Mouse (Mus musculus): ENCODE measurements around the gene A930002H24Rik. TPM values are rescaled to one million over a fixed set of nuclear protein-coding genes. Genes with fewer than 3 reads are reported as not detected.
"Not testable (repeated sequence)": the region's sequence is repeated elsewhere in the genome, so short reads cannot be mapped to it uniquely, and the experiment has no call there.

A930002H24Rik gene
- total RNA-seq (2015; ENCODE audit: low replicate concordance), result not detected in 2 replicates
- not detected in 2 replicates for total RNA-seq (2017; ENCODE audit: low replicate concordance)

- ATAC-seq (replicated peaks; ENCODE audit: low FRiP score, poor library complexity, severe bottlenecking), result peak; percentile 100
These were observed at the start of gene A930002H24Rik for GRCm38 (mm10) chr17:63863647-63864149. Gene A930002H24Rik (minus strand): TSS chr17:63863791.

GRCm38 (mm10) chr17:63909297-63909696 lies 45.7 kb upstream of the A930002H24Rik start:
- no peak for ATAC-seq (replicated peaks; ENCODE audit: low FRiP score, poor library complexity, severe bottlenecking)

GRCm38 (mm10) chr17:63897050-63897449 lies 33.5 kb upstream of the A930002H24Rik start:
- no peak for ATAC-seq (replicated peaks; ENCODE audit: low FRiP score, poor library complexity, severe bottlenecking)

GRCm38 (mm10) chr17:63895829-63896228 lies 32.2 kb upstream of the A930002H24Rik start:
- ATAC-seq (replicated peaks; ENCODE audit: low FRiP score, poor library complexity, severe bottlenecking), result no peak

- ATAC-seq (replicated peaks; ENCODE audit: low FRiP score, poor library complexity, severe bottlenecking), result no peak
These were observed 27.0 kb upstream of the A930002H24Rik start for GRCm38 (mm10) chr17:63890611-63891010.

- no peak for ATAC-seq (replicated peaks; ENCODE audit: low FRiP score, poor library complexity, severe bottlenecking)
These were observed 23.4 kb upstream of the A930002H24Rik start for GRCm38 (mm10) chr17:63886988-63887387.

GRCm38 (mm10) chr17:63880009-63880408 lies 16.4 kb upstream of the A930002H24Rik start:
- ATAC-seq (replicated peaks; ENCODE audit: low FRiP score, poor library complexity, severe bottlenecking), result no peak

- no peak for ATAC-seq (replicated peaks; ENCODE audit: low FRiP score, poor library complexity, severe bottlenecking)
These were observed 15.3 kb upstream of the A930002H24Rik start for GRCm38 (mm10) chr17:63878889-63879288.

GRCm38 (mm10) chr17:63871773-63872172 lies 8.2 kb upstream of the A930002H24Rik start:
- ATAC-seq (replicated peaks; ENCODE audit: low FRiP score, poor library complexity, severe bottlenecking), result no peak

- no peak for ATAC-seq (replicated peaks; ENCODE audit: low FRiP score, poor library complexity, severe bottlenecking)
These were observed 580 bp upstream of the A930002H24Rik start for GRCm38 (mm10) chr17:63864171-63864571.

GRCm38 (mm10) chr17:63863012-63863630 lies 470 bp downstream of the A930002H24Rik start, which contains the start of gene Fer:
Gene Fer (plus strand): TSS chr17:63863062.
- ATAC-seq (replicated peaks; ENCODE audit: low FRiP score, poor library complexity, severe bottlenecking), result peak; percentile 42

- ATAC-seq (replicated peaks; ENCODE audit: low FRiP score, poor library complexity, severe bottlenecking), result no peak
These were observed 1.2 kb downstream of the A930002H24Rik start for GRCm38 (mm10) chr17:63862399-63862798.

GRCm38 (mm10) chr17:63860988-63861387 lies 2.6 kb downstream of the A930002H24Rik start:
- ATAC-seq (replicated peaks; ENCODE audit: low FRiP score, poor library complexity, severe bottlenecking), result no peak

- ATAC-seq (replicated peaks; ENCODE audit: low FRiP score, poor library complexity, severe bottlenecking), result no peak
These were observed 6.5 kb downstream of the A930002H24Rik start for GRCm38 (mm10) chr17:63857023-63857544.

GRCm38 (mm10) chr17:63850016-63850415 lies 13.6 kb downstream of the A930002H24Rik start:
- no peak for ATAC-seq (replicated peaks; ENCODE audit: low FRiP score, poor library complexity, severe bottlenecking)

- ATAC-seq (replicated peaks; ENCODE audit: low FRiP score, poor library complexity, severe bottlenecking), result peak; percentile 87
These were observed 14.0 kb downstream of the A930002H24Rik start for GRCm38 (mm10) chr17:63849566-63849965.

- no peak for ATAC-seq (replicated peaks; ENCODE audit: low FRiP score, poor library complexity, severe bottlenecking)
These were observed 14.4 kb downstream of the A930002H24Rik start for GRCm38 (mm10) chr17:63849151-63849550.

- not testable (repeated sequence) for ATAC-seq (replicated peaks; ENCODE audit: low FRiP score, poor library complexity, severe bottlenecking)
These were observed 17.8 kb downstream of the A930002H24Rik start for GRCm38 (mm10) chr17:63845766-63846165.

GRCm38 (mm10) chr17:63844936-63845335 lies 18.7 kb downstream of the A930002H24Rik start:
- ATAC-seq (replicated peaks; ENCODE audit: low FRiP score, poor library complexity, severe bottlenecking), result no peak

- ATAC-seq (replicated peaks; ENCODE audit: low FRiP score, poor library complexity, severe bottlenecking), result no peak
These were observed 21.4 kb downstream of the A930002H24Rik start for GRCm38 (mm10) chr17:63842226-63842625.

GRCm38 (mm10) chr17:63839636-63840269 lies 23.8 kb downstream of the A930002H24Rik start:
- ATAC-seq (replicated peaks; ENCODE audit: low FRiP score, poor library complexity, severe bottlenecking), result no peak

All from erythroblast, adult 5-6 weeks (primary cell).